Mouse (Mus musculus) cerebellum, postnatal 25 days (tissue): ENCODE data around the gene Zmiz1.

Source experiments
- DNase-seq, 2 experiments: peaks; one replicate each; pipeline ENCODE4 v3.0.0; 2021; ENCODE audit warnings: mixed read lengths in 2 of 2

Gene Zmiz1

GRCm38 (mm10) chr14:25598960-25599359 is 140.0 kb downstream of the Zmiz1 start:
- no peak for DNase-seq

- DNase-seq, result peak; percentile 68 to 72
Measured at GRCm38 (mm10) chr14:25599934-25600333, 140.9 kb downstream of the Zmiz1 start.

GRCm38 (mm10) chr14:25600358-25600757 is 141.4 kb downstream of the Zmiz1 start:
- no peak for DNase-seq

DNA sequence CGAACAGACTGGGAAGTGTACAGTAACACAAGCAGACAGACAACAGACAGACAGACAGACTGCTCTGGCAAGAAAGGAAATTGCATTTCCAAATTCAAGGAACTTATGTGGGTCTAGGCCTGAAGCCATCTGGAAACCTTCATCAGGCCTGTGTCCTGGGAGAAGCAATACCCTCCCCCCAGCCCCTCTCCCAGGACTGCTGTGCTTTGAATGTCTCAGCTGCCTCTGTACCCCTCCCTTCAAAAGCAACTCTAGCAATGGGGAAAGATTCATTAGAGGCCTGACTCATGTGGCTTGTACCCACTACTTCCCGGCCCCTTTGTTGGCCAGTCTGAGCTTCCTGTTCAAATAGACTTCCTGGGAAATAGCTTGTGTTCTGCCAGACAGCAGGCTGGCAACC is 142.0 kb downstream of the Zmiz1 start:
- no peak for DNase-seq

DNA sequence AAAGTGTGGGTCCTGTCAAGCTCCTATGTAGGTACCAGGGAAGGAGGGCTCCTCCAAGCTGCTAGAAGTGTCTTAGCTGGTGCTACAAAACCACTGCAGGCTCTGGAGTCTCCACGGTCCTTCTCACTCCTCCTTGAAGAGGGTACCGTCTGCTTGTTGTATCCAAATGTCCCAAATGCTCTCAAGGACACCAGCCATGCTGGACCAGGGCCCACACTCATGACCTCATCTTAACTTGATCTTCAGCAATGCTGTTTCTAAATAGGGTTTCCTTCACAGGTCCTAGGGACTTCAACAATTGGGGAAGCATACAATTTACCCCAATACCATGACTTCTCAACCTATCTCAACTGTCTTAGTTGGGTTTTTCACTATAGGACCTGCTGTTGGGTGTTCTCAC is 143.0 kb downstream of the Zmiz1 start:
- DNase-seq, result peak in 1 of 2 experiments; percentile 49

DNA sequence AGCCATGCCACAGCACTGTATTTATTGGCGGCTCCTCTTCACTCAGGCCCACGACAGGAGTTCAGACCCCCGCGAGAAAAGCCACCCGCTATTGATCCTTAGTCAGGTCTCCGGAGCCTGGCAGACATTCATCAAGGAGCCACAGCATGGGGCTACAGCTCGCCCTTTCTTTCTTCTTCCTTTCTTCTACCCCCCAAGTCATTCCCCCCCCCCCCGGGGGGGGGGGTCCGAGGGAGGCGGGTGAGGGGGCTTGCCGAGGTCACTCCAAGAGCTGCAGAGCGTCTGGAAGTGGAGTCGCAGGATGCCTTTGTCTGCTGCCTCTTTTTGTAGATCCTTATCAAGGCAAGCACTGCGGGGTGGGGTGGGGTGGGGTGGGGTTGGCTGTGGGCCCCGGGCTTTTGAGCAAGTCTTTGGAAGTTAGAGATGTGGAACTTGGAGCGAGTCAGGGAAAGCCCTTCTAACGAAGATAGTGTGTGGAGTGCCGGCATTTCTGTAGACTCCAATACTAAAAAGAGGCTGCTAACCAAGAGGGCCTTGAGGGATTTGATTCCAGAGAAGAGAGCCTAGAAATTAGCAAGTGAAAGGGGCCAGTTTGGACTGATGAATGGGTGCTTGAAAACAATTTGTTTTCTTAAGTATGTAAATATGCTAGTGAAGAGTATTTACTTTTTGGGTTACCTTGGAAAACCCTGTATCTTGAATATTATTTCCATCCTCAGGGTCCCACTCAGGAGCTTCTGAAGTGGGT is 145.6 kb downstream of the Zmiz1 start:
- DNase-seq, result no peak

- DNase-seq, result peak in 1 of 2 experiments; percentile 52
Measured at GRCm38 (mm10) chr14:25606372-25607140, 147.6 kb downstream of the Zmiz1 start.

GRCm38 (mm10) chr14:25607141-25607967 is 148.4 kb downstream of the Zmiz1 start:
- DNase-seq, result peak in 1 of 2 experiments; percentile 66

GRCm38 (mm10) chr14:25607968-25608491 is 149.0 kb downstream of the Zmiz1 start:
- DNase-seq, result peak; percentile 63 to 67

GRCm38 (mm10) chr14:25608618-25609017 is 149.6 kb downstream of the Zmiz1 start:
- DNase-seq, result no peak

- DNase-seq, result no peak
Measured at GRCm38 (mm10) chr14:25609355-25609754, 150.4 kb downstream of the Zmiz1 start.

GRCm38 (mm10) chr14:25610396-25611158 is 151.6 kb downstream of the Zmiz1 start:
- peak in 1 of 2 experiments; percentile 42 for DNase-seq

GRCm38 (mm10) chr14:25611159-25611697 is 152.2 kb downstream of the Zmiz1 start:
- DNase-seq, result no peak

DNA sequence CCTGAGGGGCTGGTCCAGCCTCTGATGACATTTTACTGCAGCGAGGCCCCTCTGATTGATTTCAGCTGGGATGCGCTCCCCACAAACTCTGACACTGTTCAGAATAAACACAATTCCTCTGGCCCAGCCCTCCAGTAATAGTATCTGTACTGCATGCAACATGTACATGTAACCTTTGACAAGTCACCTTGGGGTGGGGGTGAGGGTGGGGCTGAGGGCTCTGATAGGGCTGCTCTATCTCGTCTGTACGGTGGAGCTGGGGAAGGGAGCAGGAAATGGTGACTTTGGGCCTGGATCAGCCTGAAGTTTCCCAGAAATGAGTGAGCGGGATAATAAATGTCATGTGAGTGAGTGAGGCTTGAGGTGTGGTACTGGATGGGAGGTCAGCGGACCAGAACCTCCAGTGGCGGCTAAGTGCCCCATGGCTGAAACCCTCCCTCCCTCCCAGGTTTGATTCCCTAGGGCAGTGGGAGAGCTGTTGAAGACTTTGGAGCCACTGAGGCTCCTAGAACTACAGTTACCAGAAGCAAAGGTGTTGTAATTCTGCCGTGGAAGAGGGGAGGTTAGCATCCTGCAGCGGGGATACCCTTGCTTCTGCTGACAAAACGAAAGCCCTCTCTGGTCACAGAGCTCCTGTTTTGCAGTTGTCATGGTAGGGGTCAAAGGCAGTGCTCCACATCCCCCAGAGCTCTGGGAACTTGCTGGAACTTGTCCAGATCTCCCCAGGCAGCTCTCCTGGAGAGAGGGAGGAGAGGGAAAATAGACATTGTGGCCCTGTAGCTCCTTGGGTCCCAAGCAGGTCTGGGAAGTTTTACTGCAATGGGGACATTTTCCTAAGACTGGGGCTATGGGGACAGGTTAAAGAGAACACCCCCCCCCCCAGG is 153.1 kb downstream of the Zmiz1 start:
- DNase-seq, result no peak

DNA sequence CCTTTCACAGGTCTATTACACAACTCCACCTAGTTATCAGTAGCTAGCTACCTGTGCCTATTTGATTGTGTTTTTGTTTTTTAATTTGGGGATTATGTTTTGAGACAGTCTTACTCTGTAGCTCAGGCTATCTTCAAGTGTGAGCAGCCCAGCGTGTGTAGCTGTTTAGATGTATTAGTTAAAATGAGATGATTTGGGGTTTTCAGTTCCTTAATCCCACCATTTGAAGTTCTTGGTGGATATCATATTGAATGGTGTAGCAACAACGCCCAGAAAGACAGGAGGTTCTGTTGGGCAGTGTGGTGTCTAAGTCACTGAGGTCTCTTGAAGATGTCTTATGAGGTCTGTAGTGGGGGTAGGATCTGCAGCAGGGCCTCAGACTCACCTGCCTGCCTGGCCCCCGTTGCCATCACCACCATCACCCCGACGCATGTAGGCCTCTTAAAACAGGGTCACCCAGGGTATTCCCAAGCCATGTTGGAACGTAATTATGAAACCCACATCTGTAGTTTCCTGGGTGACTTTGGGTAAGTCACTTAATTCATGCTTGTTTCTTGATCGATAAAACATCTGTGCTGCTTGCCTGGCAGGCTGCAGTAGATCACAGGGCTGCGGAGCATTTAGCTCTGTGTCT is 155.1 kb downstream of the Zmiz1 start:
- no peak for DNase-seq

DNA sequence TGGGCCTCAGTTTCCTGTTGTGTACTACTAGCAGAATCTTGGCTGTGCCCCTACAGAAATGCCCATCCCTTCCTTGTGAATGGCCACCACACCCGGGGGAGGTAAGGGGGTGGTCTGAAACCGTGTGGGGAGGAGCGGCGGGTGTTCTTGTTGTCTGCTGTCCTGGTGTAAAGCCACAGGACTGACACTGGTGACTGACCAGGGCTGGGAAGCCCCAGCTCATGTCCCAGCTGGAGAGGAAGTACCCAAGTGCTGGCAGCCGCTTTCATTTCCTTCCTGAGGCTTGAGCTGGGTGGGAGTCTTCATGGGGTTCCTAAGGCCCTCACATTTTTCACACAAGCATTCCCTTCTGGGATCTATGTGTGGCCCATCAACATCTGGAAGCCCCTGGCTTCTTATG is 155.7 kb downstream of the Zmiz1 start:
- no peak for DNase-seq

GRCm38 (mm10) chr14:25615602-25616001 is 156.6 kb downstream of the Zmiz1 start:
- DNase-seq, result no peak

DNA sequence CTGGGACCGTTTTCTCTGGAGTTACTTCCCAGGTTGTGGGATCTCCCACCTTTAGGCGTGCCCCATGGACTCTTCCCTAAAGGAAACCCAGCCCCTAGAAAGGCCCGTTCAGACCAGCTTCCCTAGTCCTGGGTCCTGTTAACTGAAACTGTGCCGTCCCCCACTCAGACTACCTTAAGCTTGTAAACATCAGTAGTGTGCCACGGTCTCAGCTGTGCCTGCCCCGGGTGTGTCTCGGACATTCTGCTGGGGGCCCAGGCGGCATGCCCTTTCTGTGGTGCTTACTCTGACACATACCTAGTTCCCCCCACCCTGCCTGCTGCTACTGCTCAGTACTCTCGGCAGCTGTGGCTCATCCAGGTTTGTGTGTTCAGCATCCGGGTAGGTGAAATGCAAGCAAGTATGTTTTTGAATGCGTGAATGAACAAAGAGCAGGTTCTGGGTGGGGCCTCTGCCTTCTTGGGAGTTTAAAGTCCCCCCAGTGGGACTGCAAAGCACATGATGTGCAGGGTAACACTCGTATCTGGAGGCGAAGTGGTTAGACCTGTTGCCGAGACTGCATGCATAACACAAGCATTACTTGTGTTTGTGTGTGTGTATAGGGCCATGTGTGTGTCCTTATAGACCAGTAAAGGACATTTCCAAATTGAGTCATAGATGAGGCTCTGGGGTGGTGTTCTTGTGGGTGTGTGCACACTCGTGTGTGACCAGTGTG is 157.2 kb downstream of the Zmiz1 start:
- DNase-seq, result no peak

GRCm38 (mm10) chr14:25617264-25617663 is 158.3 kb downstream of the Zmiz1 start:
- DNase-seq, result no peak
